In the genomic region with DNA sequence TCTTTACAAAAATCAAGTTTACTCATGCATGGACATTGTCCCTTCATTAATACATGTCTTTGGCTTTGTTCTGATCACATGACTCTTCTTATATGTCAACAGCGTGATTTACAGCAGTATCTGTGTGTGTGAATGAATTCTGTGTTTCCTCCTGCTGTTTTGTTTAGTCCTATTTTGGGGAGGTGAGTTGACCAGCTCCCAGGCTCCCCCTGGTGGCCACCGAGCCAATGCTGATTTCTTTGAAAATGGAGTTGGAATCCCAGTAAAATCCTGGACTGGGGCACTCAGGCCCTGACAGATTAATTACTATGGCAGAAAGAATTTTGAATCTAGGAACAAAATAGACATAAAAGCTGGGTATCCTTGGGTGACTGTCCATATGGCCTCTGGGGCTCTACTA, we compare ENCODE assay signal across 9 mouse cellular contexts. TPM values are rescaled to one million over a fixed set of nuclear protein-coding genes. Genes with fewer than 3 reads are reported as not detected.
DNase-seq lines count a peak whose midpoint lies in the region; ATAC-seq and TF ChIP-seq lines count a peak whose summit lies in the region.
"Had no signal": no experiment of that assay in that cellular context is flagged by ENCODE, and none has a peak within 500 bp of the region (broad histone marks: within the 10 kb centered on the region; RNA-seq: fewer than 3 reads in every experiment).

No protein-coding gene starts in this region.

- peak; percentile 80 for TF ChIP-seq CTCF in lung, adult 2 months (IDR thresholded peaks at IDR 0.05; ENCODE audit: insufficient read depth, low read length)

- ATAC-seq in erythroblast, adult 5-6 weeks (replicated peaks; ENCODE audit: low FRiP score, poor library complexity, severe bottlenecking) = no peak

- no peaks in the 10 kb centered on the region for H3K4me1 ChIP-seq in lung, adult 2 months (ENCODE audit: control insufficient read depth, insufficient read depth, low read length)

- 0% methylated on average over 2 of the region's 2 CpGs for WGBS in lung, adult 2 months

- no peak for TF ChIP-seq POLR2A in lung, adult 2 months (IDR thresholded peaks at IDR 0.05; ENCODE audit: borderline replicate concordance, extremely low read depth, low read depth, low read length)

- peak; percentile 64 for DNase-seq in CD4-positive helper T cell, adult 2 months (ENCODE audit: low read depth, low spot score)
- peak; percentile 87 for DNase-seq in NIH3T3 (ENCODE audit: low read depth)
- DNase-seq in cerebellum, postnatal 10 days = peak; percentile 95 to 98
- DNase-seq in gastrocnemius, postnatal 4 days (ENCODE audit: low spot score in 2 of 2) = peak; percentile 76 to 86
- peak; percentile 85 for DNase-seq in kidney, postnatal 14 days
- DNase-seq in lung, adult 2 months = peak; percentile 81
- peak; percentile 66 to 85 for DNase-seq in right cerebral cortex, postnatal 10 days (ENCODE audit: low spot score in 2 of 2)

- no peak overlapping the region for H3K4me3 ChIP-seq in lung, adult 2 months (replicated peaks; ENCODE audit: extremely low read depth, low read depth, low read length)

RNA-seq across cellular contexts. Expression of a gene that starts 1.8 kb away (rescaled TPM):
- total RNA-seq in gastrocnemius, postnatal 4 days (2021) = not detected
- 0.37 and 0.67 TPM in 2 replicates for polyA plus RNA-seq in lung, adult 2 months (2012; rRNA removed)
- not detected in 2 replicates for total RNA-seq in erythroblast, adult 5-6 weeks (2015; ENCODE audit: low replicate concordance)
- not detected in 2 replicates for total RNA-seq in erythroblast, adult 5-6 weeks (2017; ENCODE audit: low replicate concordance)
- polyA plus RNA-seq: large intestine, adult 2 months had no signal

RNA-seq across cellular contexts. Expression of a gene that starts 11.2 kb away (rescaled TPM):
- not detected for total RNA-seq in gastrocnemius, postnatal 4 days (2021)
- not detected in 2 replicates for polyA plus RNA-seq in lung, adult 2 months (2012; rRNA removed)
- not detected in 2 replicates for total RNA-seq in erythroblast, adult 5-6 weeks (2015; ENCODE audit: low replicate concordance)
- total RNA-seq in erythroblast, adult 5-6 weeks (2017; ENCODE audit: low replicate concordance) = 0.70 TPM in 1 of 2 replicates, not detected in the other
- polyA plus RNA-seq: large intestine, adult 2 months had no signal

RNA-seq across cellular contexts. Expression of a gene that starts 15.2 kb away (rescaled TPM):
- total RNA-seq in gastrocnemius, postnatal 4 days (2021) = 1 to 10 TPM; 2.2 TPM
- polyA plus RNA-seq in lung, adult 2 months (2012; rRNA removed) = 14.4 and 15.1 TPM in 2 replicates
- total RNA-seq in erythroblast, adult 5-6 weeks (2015; ENCODE audit: low replicate concordance) = not detected in 2 replicates
- not detected in 2 replicates for total RNA-seq in erythroblast, adult 5-6 weeks (2017; ENCODE audit: low replicate concordance)

RNA-seq across cellular contexts. Expression of a gene that starts 18.0 kb away (rescaled TPM):
- total RNA-seq in gastrocnemius, postnatal 4 days (2021) = 1 to 10 TPM; 1.4 to 1.5 TPM
- 5.7 and 9.4 TPM in 2 replicates for polyA plus RNA-seq in lung, adult 2 months (2012; rRNA removed)
- not detected in 2 replicates for total RNA-seq in erythroblast, adult 5-6 weeks (2015; ENCODE audit: low replicate concordance)
- total RNA-seq in erythroblast, adult 5-6 weeks (2017; ENCODE audit: low replicate concordance) = not detected in 2 replicates

RNA-seq across cellular contexts. Expression of a gene that starts 42.9 kb away (rescaled TPM):
- total RNA-seq in gastrocnemius, postnatal 4 days (2021) = under 1 TPM; 0.13 to 0.44 TPM
- polyA plus RNA-seq in lung, adult 2 months (2012; rRNA removed) = 0.04 and 0.15 TPM in 2 replicates
- not detected in 2 replicates for total RNA-seq in erythroblast, adult 5-6 weeks (2015; ENCODE audit: low replicate concordance)
- 0.70 TPM in 1 of 2 replicates, not detected in the other for total RNA-seq in erythroblast, adult 5-6 weeks (2017; ENCODE audit: low replicate concordance)
